Mouse (Mus musculus): ENCODE measurements around the gene Rcor2.

DNA sequence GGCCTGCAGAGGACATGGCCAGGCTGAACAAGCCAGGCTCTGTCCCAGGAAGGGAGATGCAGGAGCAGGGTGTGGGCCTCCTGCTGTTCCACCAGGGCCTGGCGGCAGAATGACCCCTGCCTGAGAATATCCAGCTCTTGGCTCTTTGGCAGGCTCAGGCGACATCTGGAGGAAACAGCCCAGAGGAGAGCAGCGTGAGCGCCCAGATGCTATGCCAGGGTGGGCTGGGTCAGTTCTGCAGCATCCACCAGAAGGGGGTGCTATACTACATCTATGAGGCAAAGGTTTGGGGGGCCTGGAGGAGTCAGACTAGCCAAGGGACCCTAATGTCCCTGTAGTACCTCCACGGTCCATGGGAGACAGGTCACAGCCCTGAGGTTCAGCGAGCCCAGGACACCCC lies 12.0 kb downstream of the Rcor2 start:
- TF ChIP-seq CTCF (IDR thresholded peaks at IDR 0.05) = peak; percentile 81
- TF ChIP-seq EP300 (IDR thresholded peaks at IDR 0.05; ENCODE audit: insufficient read depth, low read depth, low read length) = peak; percentile 63; the same call in 1 of the 2 replicates
- no peak for TF ChIP-seq POLR2A (IDR thresholded peaks at IDR 0.05; ENCODE audit: insufficient read depth, low read depth, low read length)
